Mouse (Mus musculus): ENCODE measurements around the gene Napepld.
"Not testable (repeated sequence)": the region's sequence is repeated elsewhere in the genome, so short reads cannot be mapped to it uniquely, and the experiment has no call there.

The Napepld gene

DNA sequence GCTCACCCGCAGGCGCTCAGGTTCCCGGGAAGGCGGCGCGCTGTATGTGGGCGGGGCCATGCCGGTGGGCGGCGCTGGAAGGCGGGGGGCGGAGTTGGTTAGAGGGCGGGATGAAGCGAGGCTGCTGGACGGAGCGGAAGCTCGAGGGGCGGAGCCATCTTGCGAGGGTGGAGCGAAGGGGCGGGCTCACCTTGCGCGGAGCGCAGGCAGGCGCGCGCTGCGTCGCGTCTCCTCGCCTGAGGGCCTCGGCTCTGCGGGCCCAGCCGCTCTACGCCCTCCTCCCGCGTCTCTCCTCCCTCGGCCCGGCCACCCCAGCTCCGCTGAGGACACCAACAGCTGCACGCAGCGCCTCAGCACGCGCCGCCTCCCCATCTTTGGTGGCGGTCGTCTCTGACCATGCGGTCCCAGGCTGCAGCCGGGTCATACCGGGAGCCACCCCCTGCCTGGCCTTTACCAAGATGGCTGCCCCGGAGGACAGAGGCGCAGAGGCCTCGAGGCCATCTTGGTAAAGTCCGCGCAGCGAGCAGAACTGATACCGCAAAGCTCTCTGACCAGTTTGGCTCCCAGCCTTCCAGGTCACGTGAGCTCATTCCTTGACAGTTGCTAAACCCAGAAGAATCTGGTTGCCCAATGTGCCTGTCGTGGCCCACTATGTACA, at the start of gene Napepld:
Gene Napepld (minus strand): TSS at position 46 of the 658 bp plus-strand sequence.
- CTCF ChIA-PET: no interaction called here

DNA sequence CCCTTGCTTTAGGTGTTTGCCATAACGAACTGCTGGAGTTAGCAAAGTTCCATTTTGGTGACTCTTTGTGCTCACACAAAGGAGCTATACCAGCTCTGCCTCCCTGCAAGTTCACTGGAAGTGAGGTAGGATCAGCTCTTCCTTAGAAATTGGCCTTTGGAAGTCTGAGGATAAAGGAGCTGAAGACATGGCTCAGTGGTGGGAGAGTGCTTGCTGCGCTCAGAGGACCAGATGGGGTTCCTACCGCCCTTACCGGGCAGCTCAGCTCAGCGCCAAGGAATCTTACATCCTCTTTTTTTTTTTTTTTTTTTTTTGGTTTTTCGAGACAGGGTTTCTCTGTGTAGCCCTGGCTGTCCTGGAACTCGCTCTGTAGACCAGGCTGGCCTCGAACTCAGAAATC, 44.8 kb upstream of the Napepld start:
- CTCF ChIA-PET: no interaction called here

DNA sequence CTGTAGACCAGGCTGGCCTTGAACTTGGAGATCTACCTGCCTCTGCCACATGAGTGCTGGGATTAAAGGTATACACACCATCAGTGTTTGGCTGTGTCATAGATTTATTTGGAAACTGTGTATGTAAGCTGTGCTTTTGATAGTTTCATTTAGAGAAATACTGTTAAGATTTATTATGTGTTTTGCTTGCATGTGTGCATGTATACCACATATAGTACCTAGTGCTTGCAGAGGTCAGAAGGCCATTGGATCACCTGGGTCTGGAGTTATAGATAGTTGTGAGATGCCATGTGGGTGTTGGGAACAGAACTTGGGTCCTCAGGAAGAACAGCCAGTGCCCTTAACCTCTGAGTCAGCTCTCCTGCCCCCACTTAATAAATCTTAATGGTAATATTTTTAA, 43.5 kb upstream of the Napepld start:
- CTCF ChIA-PET: no interaction called here

DNA sequence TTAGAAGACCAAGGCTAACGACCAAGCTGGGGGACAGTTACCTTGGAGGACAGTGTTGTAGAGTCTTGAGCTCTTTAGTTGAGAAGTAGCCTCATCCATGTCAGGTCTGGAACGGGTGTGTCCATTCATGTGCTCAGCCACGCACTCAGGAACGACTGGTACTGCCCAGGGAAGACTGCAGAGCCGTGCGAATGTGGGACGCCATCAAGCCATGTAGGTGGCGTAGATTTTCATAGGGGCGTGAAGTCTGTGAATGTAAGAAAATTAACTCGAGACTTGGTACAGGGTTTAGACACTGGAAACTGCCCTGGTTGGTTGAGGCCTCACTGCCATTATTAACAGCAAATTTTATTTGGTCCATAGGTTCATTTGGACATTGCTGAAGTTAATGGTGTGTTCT, 42.4 kb upstream of the Napepld start:
- CTCF ChIA-PET: no interaction called here

DNA sequence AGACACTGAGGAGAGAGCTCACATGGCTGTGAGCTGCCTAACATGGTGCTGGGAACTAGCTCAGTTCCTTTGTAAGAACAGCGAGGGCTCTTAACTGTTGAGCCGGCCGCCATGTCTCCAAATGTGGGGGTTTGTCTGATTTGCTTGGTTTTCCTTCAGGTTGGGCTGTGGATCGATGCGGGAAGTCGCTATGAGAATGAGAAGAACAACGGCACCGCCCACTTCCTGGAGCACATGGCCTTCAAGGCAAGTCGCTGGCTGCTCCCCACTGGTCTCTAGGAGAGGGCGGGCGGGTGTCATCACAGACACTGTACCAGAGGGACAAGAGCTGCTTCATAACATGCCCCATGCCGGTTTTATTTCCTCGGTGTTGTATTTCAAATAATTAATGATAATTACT, 38.7 kb upstream of the Napepld start:
- CTCF ChIA-PET: no interaction called here

DNA sequence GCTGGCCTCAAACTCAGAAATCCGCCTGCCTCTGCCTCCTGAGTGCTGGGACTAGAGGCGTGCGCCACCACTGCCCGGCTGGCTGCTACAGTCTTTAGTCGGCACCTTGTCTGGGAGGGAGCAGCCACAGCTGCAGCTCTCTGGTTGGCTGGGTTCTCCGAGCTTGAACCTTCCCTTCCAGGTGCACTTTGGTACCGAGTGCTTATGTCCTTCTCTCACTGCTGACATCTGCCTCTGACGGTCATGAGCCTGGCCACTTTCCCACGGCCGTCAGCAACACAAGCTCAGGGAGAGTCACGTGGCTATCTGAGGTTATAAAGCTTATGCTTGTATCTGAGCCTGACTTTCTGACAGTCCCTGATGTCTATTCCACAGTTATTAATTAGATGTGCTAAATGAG, 37.9 kb upstream of the Napepld start:
- CTCF ChIA-PET: no interaction called here

DNA sequence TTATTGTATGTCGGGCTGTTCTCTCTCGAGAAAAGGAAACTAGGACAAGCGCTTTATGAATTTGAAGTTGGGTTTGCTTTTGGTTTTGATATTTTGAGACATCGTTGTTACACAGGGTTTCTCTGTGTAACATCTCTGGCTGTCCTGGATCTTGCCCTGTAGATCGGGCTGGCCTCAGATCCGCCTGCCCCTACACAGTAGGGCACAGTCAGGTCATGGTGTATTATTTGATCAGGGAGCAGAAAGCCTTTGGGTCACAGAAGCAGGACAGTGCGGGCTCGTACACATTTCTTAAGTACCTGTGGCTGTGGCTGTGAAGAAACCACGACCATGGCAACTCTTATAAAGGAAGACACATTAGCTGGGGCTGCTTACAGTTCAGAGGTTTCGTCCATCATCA, 36.4 kb upstream of the Napepld start:
- CTCF ChIA-PET: no interaction called here

DNA sequence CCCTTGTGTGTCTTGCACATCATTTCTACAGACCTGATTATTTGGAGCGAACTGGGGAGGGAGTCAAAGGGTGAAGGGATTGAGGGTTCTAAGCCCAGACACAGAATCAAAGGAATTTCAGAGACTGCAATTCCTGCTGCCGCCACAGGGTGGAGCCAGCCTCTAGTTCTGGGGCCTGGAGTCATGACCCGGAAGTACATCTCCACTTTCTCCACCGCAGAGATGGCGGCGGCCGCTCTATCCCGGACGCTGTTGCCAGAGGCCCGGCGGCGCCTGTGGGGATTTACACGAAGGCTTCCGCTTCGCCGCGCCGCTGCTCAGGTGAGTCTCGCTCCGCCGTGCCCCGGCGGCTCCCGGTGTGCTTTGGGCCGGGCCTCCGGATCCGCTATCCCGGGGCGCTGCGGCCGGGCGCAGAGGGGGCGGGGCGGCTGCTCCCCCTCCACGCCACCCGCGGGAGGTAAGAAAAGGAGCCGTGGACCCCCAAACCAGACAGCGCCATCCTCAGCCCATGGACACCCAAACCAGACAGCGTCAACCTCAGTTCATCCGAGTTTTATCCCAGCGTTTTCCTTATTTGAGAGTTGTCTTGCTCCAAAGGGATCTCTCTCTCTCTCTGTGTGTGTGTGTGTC, 35.9 kb upstream of the Napepld start, which contains the start of gene Pmpcb:
Gene Pmpcb (plus strand): TSS at position 186 of the 630 bp plus-strand sequence.
- CTCF ChIA-PET: interaction anchor here (0.6 kb wide), 1 partner anchor 1488 kb away, joined by 8 read pairs; no protein-coding TSS in a partner anchor

DNA sequence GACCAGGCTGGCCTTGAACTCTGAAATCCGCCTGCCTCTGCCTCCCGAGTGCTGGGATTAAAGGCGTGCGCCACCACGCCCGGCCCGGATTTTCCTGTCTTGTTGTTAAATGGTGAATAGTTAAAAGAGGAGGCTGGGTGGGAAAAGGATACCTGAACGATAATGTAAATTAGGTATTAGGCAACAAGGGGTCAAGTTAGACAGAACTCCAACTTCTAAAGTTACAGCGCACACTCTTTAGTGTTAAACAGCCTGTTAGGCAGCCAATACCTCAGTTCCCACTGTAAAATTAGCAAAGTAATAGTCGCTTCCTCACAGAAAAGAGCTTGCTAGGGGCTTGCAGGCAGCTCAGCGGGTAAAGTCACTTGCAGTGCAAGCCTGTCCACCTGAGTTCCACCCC, 34.9 kb upstream of the Napepld start:
- CTCF ChIA-PET: interaction anchor here (0.6 kb wide), 1 partner anchor 1490 kb away, joined by 8 read pairs; no protein-coding TSS in a partner anchor

DNA sequence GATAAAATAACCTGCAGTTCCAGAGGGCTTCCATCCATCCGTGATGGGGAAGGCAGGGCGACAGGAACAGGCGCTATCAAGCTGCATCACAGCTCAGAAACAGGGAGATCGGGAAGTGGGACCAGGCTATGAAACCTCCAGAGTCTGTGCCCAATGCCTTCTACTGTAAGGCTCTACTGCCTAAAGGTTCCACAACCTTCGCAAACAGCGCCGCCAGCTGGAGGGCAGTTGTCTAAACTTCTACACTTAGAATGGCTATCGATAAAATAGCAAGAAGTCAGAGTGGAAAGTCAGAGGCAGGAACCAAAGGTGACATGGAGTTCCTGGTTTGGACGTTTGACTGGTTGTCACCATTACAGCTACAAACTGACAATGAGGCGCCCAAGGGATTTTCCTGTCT, 34.4 kb upstream of the Napepld start:
- CTCF ChIA-PET: no interaction called here

DNA sequence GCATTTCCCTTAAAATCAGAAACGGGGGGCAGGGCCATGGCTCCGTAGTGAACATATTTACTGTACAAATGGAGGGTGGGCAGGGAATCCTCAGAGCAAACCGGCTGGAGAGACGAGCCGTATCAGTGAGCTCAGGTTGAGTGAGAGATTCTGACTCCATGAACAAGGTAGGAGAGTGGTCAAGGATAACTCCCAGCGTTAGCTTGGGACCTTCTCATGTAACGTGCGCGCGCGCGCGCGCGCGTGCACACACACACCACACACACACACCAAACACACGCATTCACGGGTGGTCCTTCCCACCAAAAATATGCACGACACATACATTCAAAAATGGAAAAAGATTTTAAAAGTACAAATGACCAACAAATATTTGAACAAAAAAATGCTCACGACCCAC, 33.9 kb upstream of the Napepld start:
- CTCF ChIA-PET: no interaction called here

DNA sequence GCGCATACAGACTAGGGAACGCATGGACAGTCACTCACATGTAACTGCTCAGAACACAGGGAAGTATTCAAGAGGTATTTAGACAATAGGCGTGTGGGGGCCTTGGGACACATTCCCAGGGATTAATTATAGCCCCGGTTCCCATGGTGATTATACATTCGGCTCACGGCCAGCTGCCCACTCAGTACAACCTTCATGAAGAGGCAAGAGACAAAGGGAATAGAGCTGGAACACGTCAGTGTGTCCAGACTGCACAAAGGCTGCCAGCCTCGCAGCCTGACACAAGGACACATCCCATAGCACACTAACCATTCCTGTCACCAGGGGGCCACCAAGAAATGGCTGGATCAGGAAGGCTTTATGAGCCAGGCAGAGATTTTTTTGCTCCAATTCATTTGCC, 31.7 kb upstream of the Napepld start:
- CTCF ChIA-PET: no interaction called here

DNA sequence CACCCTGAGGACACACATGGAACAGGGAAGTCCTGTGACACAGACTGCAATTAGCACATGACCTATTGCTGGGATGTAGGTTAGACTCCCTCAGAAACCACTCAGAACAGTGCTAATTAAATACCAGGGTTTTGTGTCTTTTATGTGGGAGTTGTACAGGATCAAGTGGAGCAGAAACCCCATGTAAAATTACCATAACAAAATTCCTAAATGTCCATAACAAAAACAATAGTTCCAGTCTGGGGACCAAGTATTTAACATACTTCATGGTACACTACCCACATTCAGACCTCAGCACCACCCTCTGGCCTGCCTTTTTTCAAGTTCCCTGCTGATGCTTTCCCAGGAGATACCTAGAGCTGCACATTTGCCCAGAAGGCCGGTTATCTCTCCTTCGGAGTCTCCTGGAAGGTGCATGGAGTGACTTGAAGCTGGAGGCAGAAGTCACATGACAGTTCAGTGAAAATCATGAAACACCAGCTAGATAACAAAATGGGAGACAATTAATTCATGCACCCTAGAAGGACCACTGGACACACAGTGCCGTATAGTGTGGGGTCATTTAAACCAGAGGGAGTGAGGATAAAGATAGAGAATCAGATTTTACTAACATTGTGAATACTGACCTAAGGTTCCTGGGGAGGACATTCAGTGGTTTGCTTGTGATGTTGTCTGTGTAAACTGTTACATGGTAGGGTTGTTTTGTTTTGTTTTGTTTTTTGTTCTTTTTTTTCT, 31.1 kb upstream of the Napepld start:
- CTCF ChIA-PET: no interaction called here

DNA sequence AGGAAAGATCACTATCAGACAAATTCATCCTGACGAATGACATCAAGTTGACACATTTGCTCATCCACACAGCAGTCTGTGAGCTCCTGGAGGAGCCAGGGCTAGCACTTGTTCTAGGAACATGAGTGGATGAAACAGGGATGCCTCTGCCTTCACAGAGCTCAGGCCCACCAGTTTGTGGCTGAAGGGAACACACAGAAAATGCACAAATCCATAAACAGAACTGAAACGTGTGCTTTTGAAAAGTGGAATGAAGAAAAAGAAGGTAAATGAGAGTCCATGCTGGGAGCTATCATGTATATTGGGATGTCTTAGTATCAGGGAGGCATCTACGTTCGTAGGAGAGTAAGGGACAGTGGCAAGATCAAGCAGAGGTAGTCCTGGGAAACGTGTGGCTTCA, 27.9 kb upstream of the Napepld start:
- CTCF ChIA-PET: no interaction called here

DNA sequence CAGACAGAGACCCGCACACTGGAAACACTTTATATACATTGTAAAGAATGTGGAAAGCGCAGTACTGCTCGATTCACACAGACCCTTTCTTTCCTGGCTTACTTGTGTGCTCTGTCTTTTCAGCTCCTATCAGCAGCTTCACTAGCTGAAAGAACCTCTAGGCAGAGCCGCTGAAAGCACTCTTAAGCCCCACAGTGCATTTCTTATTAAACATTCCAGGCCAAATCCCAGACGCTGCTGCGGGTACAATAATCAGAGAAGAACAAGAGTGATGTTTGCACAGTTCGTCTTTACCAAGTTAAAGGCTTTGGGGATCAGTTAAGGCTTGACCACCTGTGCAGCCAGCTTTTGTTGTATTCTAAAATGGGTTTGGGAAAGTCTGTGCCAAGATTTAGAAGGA, 23.7 kb upstream of the Napepld start:
- CTCF ChIA-PET: interaction anchor here (0.5 kb wide), 1 partner anchor 779 kb away, joined by 3 read pairs; no protein-coding TSS in a partner anchor

DNA sequence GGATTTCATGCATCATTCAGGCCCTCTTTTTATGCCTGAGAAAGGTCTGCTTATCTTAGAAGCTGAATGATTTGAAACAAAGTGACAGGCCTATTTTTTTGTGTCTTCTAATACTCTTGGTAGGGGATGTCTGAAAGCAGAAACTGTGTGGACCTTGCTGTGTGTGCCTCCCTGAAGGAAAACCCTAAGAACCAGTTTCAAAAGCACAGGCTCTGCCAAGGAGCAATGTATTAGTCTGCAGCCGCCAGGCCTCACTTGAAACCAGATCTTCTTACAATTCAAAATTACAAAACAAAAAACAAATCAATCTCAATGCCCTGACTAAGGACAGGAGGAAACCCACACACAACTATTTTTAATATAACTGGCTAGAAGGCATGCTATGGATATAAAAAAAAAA, 23.2 kb upstream of the Napepld start:
- CTCF ChIA-PET: no interaction called here

DNA sequence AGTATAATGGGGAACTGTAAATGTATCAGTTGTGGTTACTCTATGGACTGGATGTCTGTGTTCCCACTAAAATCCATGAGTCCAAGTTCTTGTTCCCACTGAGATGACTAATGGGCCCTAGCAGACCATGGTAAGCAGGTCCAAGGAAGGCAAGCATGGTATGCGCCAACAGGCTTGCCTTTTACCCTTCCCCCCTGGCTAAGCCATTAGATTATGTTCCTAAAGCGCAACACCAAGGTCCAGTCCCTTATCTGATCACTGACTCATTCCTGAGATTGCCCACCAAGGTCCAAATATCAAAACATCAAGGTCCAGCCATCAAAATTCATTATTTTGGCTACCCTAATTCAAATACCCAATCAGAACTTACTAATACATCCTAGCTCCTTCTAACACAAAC, 18.0 kb upstream of the Napepld start:
- CTCF ChIA-PET: no interaction called here

DNA sequence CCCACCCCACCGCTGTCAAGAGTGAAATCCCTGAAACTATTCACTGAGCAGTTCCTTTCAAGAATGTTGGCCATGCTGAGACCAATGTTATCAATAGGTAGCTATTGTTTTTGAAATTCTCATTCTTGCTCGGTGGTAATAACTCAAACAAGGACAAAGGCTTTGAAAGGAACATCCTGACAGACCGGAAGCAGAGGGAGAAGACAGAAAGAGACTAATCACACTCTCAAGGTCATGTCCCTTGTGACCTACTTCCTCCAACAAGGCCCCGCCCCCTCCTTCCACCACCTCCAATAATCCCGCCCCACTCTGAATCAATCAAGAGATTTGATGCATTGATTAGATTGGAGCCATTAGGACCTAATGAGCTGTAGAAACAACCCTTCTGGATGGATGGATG, 17.4 kb upstream of the Napepld start:
- CTCF ChIA-PET: no interaction called here

DNA sequence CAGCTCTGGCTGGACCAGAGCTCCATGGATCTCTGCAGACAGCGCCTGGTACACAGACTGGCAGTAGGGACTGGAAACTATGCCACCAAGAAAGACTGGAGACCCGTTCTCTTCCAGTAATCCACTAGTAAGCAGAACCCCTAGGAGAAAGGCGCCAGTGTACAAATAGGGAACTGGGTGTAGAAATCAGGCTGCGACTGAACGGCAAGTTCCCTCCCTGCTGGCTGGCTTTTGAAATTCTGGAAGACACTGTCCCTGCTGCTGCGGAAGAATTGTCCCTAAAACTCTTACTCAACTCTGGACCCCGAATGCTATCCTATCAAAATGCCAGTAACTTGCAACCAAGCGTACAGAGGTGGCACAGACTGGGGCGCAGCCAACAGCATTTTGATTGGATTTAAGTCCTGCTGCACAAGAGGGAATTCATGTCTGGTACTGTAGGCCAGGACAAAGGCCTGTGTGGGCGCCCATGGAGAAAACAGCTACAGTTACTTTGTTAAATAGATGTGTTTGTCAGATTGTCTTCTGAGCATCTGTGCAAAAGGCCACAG, 16.0 kb upstream of the Napepld start:
- CTCF ChIA-PET: interaction anchor here (0.6 kb wide), 1 partner anchor 205 kb away, joined by 4 read pairs; no protein-coding TSS in a partner anchor

DNA sequence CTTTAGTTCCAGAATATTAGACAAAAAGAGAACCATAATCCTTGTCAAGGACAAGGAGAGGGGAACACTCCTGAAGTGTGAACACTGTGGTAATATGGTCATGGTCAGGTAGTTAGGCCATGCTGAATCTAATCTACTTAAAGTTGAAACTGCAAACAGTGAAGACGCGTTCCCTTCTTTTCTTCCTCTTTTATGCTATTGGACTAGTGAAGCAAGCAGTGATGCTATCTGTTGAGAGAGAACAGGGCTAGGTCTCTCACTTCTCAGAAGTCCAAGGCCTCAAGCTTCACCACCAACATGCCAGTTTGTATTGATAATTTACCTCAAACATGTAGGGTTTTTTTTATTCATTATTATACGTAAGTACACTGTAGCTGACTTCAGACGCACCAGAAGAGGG, 13.3 kb upstream of the Napepld start:
- CTCF ChIA-PET: no interaction called here

DNA sequence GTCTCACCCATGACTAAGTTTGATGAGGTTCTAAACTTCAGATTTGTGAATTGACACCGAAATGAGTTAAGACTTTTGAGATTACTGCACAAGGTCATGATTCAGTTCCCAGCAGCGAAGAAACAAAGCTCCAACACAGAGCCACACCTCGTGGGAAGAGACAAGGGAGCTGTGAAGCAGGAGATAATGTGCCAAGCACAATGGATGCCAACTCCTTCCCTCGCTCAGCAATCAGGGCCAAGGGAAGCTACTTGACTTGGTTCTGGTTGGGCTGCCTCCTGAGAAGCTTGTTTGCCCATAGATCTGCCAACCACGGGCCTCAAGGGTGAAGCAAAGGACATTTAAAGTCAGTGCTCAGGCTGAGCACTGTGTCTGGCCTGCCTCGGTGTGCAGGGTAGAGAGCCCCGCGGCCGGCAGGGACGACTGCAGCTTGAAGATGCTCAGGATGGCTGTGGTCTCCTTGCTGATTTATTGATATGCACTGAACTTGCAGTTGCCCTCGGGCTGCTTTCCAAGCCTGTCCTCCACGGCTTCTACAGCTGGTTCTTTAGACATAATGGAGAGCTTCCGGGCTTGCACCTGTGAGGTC, 11.0 kb upstream of the Napepld start:
- CTCF ChIA-PET: interaction anchor here (0.6 kb wide), 1 partner anchor 489 kb away, joined by 3 read pairs; no protein-coding TSS in a partner anchor

DNA sequence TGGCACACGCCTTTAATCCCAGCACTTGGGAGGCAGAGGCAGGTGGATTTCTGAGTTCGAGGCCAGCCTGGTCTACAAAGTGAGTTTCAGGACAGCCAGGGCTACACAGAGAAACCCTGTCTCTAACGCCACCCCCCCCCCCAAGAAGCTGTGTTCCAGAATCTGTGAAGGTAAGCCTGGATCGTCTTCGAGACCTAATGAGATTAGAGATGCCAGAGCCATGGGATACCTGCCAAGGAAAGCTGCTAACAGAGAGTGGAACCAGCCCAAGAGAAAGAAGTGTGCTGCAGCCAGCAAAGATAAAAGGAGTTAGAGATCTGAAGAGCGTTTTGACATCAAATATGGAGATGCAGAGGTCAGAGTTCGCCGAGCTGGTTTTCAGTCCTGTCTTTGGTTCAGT, 6.8 kb upstream of the Napepld start:
- CTCF ChIA-PET: not testable (repeated sequence)
